Mouse (Mus musculus) testis, postnatal 14 days (tissue): ENCODE measurements at regions not wholly inside any gene's neighbourhood (a gene's known extent, or its start where the extent isn't known, plus 50 kb on each side); places are given as distances from the start of the nearest gene placed in this dataset.
"Not testable (repeated sequence)": the region's sequence is repeated elsewhere in the genome, so short reads cannot be mapped to it uniquely, and the experiment has no call there.

Source experiments
- DNase-seq: peaks from one replicate; pipeline ENCODE4 v3.0.0; 2021; ENCODE audit warnings: low spot score

- DNase-seq = peak; percentile 53
These were observed 593.4 kb upstream of the Snrpn start for GRCm38 (mm10) chr7:60733331-60733994.

- not testable (repeated sequence) for DNase-seq
These were observed 588.2 kb upstream of the Snrpn start for GRCm38 (mm10) chr7:60728108-60728721.
